Mouse (Mus musculus) heart, postnatal 0 days (tissue): ENCODE results near the gene Rab13.

Experiments used
- CTCF ChIP-seq: IDR thresholded peaks from 2 replicates; pipeline ENCODE4 v1.5.1; 2016; ENCODE audit warnings: antibody characterized with exemption, control low read depth, low read depth
- EP300 ChIP-seq: IDR thresholded peaks from 2 replicates; pipeline ENCODE4 v1.6.1; 2016; ENCODE audit warnings: antibody characterized with exemption, low read depth

GRCm38 (mm10) chr3:90241669-90242358 lies 28.3 kb downstream of the Rab13 start:
- TF ChIP-seq CTCF: no peak
- no peak for TF ChIP-seq EP300
